Mouse (Mus musculus): Measurements from ENCODE around the gene Tfec.

Tfec gene

DNA sequence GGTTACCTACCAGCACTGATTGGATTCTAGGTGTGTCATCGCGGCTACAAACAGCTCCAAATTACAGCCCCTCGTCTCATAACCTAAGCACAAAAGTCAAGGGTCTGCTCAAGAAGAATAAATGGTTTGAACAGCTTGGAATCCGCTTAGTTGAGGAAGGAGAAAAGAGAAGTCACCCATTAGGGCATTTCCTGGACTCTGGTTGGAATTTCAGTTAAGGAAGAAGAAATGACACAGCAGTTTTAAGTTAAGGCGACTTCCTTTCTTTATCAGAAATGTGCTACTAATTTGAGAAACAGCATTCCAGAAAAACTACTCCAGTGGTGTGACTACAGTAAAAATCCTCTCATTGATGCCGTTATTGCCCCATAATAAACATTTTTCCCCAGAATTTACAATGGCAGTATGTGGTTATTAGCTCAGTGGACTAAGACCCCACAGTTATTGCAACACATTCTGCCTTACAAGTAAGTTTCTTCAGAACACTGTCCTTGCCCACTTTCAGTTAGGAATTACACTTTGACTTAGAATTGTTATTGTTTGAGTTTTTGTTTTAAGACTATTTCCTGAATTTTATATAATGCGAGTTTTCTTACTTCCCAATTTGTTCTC, at the start of gene Tfec:
Gene Tfec (minus strand): TSS at position 191 of the 612 bp plus-strand sequence.
- no peak for DNase-seq

DNA sequence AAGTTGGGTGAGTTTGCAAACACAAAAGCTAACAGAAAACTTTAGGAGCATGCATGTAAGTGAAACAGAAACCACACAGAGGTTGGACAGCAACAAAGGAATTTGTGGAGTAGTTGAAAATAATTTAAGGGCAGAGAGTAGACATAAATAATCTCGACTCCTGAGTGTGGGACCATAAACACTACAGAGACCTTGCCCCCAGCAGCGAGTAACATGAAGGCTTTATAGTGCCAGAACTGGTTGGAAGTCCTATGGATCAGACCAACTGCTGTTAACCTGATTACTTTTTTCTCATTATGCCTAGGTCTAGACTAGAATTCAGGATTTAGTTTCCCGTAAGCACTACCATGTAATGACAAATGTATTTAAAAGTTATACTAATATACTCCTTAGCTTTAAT, 49.6 kb upstream of the Tfec start:
- no peak for DNase-seq

DNA sequence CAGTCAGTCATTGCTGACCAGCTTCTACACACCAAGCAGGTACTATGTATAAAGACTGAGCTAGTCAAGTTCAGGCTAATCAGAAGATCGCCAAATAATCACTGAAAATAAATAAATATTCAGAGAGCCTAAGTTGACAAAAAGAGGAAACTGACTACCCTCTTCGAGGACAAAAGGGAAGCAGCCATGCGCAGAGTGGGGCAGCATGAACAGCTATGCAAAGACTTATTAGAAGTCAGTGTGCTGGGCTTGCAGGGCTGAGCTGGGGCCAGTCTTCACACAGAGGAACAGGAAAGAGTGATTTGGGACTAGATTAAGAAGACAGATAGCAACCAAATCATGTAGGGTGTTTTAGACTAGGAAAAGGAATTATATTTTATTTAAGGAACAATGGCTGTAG, 45.3 kb upstream of the Tfec start:
- DNase-seq: no peak

DNA sequence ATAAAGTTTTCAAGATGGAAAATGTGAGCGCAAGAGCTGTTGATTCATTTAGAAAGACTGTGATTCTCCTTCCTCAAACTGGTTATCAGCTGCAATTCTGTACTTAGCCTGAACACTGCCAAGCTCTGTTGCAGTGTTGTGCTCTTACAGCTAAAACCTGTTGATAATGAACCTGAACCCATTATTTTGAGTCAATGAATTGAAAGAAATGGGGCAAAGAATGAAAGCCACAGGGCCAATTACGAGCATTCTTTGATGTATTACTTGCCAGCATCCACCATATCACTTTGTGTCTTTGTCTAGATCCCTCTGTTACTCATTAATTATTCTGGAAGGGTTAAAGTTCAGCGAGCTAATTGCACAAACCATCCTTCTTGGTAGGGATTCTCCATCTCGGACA, 44.2 kb upstream of the Tfec start:
- DNase-seq: peak; percentile 89

DNA sequence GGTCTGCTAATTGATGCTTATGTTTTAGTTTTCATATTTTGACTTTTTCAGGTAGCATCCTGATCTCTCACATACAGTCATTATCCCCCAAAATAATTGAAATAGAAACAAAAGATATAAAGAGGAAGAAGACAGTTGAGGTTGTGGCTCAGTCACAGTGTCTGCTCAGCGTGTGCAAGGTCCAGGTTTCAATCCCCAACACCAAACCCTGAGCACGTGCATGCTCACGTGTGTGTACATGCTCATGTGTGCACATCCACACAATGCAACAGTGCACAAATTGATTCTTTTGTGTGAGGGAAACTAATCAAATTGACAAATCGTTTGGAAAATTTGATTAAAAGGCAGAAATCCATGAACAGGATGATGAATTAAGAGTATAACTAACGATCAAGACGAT, 32.8 kb upstream of the Tfec start:
- no peak for DNase-seq

DNA sequence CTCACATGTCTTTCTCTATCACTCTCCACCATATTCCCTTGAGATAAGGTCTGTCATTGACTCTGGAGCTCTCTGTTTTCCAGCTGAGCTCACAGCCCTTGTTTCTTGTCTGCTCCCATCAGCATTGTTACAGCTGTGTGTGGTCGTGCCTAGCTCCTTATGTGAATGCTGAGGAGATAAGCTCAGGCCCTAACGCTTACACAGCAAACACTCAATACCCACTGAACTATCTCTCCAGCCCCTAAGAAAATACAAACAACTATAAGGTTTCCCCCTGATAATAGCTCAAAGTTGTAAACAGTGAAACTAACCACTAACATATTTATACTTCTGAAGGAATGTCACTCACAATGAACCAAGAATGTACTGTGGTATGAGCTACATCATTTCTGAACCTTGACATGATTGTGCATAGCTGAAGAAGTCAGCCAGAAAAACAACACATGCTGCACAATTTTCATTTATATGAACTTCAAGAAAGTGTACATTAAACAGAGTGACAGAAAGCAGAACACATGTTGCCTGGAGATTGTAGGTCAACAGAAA, 21.9 kb upstream of the Tfec start:
- peak; percentile 10 for DNase-seq

DNA sequence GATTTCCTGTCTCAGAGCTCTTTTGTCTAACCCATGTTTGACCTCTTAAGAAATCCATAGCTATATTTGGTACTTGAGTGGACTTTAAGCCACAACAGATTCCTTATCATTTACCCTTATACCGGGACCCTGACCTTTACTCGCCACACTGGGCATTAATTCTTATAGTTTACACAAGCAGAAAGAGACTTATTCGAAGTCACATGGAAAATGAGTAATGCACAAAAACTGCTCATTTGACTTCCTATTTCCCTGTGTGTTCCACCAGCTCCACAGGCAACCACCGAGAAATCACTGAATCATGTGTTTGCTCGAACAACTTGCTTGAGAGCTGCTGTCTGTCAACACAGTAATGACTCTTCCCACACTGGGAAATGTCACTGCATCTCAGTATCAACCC, 6.4 kb downstream of the Tfec start:
- DNase-seq: no peak

DNA sequence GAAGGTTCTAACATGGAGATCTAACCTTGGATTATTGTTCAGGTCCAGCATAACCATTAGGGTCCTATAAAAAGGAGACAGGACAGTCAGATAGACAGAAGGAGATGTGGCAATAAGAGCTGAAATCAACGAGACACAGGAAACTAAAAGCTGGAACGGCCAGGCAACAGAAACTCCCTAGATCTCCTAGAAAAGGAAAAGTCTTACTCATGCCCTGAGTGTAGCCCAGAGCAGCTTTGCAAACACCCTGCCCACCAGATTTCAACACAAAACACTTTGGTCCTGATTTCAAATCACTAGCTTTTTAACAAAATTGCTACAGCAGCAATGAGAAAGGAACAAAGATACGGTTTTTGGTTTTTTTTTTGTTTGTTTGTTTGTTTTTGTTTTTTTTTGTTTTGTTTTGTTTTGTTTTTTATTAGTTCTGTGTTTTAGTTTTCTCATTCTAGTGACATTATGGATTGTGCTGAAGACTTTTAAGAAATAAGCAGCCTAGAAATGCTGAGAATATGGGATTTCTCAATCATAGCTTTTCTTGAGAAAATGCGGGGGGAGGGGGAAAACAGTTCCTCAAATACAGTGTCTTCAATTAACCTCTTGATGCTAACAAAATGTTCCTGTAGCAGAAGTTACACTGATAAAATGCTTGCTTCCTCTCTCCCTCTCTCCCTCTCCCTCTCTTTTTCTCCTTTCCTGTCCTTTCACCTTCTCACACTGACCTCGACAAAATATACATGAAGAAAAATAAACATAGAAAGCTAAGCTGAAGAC, 14.5 kb downstream of the Tfec start:
- DNase-seq: no peak

DNA sequence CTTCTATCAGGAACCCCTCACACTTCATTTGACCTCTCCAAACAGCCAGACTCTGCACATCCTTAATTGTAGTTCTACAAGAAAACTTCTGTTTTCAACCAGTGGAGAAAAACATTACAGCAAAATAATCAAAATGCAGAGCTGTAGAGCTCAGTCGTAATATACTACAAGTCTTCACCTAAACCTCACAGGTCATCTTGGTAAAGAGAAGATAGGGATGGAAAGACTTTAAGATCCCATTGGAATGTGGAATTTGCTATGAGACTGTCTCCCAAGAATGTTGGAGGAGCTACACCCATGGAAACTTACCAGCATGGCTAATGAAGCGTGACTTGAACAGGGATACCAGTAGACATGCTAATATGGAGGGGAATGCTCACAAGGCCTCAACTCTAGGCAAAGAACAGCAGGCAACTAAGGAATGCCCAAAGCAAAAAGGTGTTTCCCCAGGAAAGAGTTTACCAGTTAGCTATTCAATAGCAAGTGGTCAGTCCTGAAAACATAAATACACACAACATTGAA, 24.2 kb downstream of the Tfec start:
- DNase-seq: no peak

DNA sequence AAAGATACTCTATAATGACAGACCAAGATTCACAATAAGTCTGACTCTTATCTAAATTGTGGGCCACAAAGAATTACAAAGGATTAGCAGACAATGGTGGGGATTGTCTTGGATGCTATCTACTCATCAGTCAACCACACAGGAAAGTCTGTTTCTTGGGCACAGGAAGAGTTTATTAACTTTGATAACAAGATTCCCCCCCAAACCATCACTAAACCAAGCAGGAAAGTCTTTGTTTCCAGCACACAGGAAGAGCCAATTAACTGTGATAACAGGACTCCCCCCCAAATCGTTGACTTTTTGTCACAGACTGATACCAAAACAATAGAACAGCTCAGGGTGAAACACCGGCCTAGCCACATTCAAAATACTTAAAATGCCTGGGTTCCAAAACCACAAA, 28.2 kb downstream of the Tfec start:
- DNase-seq: no peak

DNA sequence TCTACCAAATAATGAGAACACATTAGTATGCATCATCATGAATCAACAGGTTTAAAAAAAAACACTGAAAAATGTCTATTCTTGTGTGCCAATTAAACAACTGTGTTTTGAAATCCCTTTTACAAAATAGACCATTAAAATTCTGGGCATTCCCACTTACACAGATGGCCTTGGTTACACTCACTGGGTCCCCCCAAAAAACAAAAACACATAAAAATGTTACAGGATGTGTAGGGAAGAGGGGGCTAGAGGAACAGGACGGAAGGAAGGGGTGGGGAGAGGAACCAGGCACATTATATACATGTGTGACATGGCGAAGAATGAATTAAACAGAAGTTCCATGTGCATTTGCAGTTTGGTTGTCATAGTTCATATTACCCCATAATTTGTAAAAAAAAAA, 29.9 kb downstream of the Tfec start:
- no peak for DNase-seq

DNA sequence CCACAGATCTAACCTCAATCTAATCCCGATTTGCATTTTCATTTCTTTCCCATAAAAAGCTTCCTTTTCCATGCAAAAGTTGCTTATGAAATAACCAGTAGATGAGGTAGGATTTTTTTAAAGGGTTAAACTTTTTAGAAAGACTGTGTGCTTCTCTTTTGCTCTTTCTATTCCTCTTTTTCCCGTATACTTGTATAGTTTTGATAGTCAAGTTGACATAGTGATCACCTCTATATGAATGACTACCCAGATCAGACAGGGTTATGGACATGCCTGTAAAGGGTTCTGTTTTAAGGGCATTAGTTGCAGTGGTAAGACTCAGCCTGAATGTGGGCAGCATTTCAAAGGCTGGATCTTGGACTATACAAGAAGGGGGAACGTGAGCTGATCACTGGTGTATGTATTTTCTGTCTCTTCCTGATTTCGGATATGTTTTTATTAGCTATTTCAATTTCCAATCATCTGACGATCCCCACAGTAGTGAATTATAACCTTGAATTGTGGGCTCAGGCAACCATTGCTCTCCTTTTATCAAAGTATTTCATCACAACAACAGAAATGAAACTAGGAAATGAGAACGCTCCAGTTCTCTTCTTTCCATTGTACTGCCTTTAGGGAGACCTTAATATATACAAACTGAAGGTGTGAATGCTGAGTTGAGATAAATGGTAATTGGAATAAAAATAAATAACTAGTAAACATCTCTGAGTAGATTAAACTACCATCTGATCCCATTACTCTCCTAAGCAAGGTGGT, 35.3 kb downstream of the Tfec start:
- DNase-seq: no peak

DNA sequence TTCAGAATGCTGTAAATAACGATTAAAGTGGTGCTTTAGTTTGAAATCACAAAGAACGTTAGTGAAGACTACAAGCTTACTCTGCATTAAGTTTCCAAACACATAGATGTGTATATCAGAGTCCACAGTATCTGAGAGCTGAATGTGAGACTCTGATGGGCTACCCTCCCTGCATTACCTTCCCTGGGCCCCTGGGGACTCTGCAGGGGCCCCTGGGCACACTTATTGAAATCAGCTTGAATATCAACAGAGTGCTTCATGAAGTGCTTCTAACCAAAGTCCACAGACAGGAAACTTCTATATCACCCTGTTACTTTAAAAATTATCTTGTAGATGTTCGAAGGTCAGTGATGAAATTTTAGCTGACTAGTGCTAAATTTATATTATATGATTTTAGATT, 36.2 kb downstream of the Tfec start:
- DNase-seq: no peak

DNA sequence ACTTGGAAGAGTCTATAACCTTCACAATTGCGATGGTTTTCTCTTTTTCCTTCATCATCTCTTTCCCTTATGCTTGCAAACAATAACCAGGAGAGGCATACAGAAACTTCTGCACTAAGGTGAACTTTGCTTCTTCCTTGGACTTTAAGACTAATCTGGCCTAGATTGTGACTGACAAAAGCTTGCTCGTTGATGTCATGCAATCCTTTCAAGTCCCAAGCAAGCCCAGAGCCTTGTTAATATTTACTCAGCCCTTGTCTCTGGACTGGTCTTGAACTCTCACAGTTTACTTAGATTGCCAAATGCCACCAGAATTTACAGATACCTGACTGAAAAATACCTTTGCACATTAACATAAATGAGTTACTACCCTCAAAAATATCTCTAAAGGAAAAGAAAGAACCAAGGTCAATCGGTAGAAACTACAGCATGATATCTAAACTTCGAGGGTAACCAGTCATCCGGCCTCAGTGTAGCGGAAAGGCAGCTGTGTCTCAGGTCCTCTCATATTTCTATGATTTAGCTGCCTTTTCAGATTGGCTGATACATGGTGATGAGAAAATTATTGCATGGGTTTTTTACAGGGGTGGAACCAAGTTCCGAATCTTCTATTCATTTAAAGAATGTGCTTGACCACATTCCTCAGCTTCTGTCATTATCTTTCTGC, 42.2 kb downstream of the Tfec start:
- no peak for DNase-seq

DNA sequence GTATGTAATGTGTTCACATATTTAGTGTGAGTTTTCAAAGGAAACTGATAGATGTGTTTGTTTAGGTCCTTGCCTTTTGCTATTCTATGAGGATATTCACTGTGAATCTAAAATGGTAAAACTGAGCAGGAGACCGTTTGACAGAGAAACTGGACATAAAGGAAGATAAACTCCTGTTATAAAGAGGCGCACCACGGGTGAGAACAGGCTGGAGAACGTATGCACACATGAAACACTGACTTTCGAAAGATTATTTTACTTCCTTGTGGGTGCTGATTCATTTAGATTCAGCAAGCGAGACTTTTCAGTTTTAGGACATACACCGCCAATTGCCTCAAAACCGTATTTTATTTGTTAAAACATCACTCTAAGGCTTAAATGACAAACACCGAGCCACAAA, 43.3 kb downstream of the Tfec start:
- DNase-seq: no peak

DNA sequence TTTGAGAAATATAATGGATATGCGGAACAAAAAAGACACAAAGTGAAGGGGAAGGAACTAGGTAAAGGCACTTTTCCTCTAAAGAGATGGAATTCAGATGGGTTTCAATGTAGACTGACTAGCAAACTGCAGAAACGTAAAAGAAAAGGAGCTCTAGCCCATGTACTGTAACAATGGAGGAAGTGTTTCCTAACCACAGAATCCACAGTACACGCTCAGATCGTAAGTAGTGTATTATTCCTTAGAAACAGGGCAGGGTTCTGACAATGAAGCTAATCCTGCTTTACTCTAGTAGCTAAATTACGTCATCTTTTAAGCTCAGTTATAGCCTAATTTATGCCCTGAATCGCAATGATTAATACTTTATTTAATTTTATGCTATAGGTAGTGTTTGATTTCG, 51.7 kb downstream of the Tfec start:
- DNase-seq: no peak

DNA sequence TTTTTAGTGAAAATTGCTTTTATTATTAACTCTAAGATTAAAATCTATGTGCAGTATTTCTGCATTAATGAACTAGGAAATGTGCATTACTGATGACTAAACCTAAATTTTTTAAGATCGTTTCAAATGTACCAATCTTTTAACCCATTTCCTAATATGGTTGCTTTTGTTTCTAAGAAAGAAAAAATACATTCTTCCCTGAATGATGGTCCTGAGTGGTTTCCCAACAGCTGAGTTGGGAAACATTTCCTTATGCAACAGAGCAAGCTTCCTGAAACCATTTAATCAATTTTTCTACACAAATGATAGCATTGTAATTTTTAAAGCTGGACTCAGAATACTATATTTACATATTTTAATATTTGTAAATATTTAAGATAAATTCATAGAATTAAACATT, 62.6 kb downstream of the Tfec start:
- no peak for DNase-seq

DNA sequence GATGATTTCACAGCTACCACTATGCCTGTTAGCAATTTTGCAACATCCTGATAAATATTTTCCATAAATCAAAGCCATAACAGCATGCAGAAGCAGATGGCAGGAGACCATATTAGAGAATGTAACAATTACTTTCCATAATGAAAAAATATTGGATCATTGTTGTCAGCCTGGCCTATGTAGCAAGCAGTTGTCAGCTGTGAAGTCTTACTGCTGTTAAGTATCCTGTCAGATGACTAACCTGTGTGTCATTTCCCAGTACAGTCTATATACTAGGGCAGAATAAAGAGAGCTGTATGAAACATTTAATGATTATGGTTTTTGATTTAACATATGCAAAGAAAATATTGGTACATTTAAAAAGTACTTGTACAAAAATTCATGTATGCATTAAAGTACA, 69.9 kb downstream of the Tfec start:
- no peak for DNase-seq

DNA sequence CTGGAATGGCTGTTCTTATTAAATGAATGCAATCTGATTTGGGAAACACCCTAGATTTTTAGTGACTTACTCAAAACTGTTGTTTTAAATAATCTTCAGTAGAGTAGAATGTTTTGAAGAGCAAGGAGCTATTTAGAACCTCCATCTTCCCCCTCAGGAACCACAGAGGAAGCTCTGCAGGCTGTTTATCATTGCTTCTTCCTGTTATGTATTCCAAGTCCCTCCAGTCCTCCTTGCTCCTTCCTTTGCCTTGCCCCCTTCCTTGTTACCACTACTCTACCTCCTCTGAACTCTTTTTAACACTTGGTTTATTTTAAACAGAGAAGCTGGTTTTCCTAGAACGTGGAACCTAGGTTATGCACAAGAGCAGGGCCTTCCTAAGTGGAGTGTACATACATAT, 76.3 kb downstream of the Tfec start:
- DNase-seq: no peak

DNA sequence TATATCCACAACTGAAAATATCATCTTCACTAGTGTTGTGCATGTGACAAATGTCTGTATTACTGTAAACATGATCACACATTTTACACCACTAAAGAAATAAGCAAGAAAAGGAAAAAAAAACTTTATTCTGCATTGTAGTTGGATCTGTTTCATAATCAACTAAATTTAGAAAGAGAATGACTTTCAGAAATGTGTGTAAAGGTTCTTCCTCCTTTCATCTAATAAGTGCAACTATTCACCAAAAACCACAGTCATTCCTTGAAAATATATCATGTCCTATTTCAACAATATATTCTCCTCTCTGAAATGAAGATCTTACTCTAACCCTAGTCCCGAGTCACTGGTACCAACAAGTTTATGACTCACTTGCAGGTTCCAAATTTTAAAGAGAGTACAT, 91.9 kb downstream of the Tfec start:
- DNase-seq: no peak

DNA sequence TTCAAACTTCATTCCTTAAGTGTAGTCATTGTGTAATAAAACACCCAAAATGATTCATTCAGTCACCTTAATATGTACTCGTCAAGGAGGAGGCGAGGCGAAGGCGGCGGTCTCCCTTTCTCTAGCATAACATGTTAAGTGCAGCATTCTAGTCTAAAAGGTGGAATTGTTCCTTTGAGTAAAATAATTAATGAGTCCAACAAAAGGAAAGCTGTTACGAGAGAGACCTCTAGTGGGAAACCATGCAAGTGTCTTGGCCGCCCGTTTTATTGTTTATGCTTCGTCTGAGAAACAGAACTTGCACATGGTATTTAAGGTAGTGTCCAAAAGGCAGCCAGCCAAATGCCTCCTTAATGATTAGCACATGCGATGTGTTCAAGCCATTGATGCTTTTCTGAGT, 100.6 kb downstream of the Tfec start:
- peak; percentile 58 for DNase-seq

DNA sequence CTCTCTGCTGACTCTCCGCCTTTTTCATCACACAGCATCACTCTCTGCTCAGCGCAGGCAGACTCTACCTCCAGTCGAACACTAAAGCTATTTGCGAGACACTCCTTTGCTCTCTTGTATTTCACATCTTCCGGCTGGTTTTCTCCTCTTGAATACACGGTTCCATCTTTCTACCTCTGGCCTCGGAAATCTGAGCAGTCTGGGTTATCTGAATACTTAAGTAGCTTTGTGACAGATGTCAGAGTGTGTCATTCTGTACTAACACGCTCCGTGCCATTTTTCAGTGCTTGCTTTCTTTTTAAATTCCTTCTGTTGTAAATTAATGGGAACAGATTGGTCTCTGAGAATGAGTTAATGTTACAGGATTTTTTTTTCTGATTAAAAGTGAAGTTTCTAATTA, 101.3 kb downstream of the Tfec start:
- DNase-seq: no peak

DNA sequence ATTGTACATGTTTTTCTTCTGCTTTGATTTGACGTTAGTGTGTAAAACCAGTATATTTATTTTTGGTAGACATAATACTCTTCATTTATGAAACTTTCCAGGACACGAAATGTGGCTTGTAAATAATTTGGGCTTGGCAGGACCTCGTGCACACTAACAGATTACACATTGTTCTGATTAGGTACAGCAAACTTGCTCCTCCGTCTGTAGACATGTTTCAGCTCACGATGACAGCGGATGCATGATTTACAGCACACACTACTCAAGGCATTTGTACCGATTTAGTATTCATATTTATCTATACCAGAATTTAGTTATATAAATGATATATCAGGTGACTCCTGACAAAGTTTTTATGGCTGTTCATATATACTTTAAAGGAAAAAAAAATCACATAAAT, 104.2 kb downstream of the Tfec start:
- no peak for DNase-seq
